Mouse (Mus musculus): ENCODE measurements around the gene Iglon5.

Gene Iglon5

DNA sequence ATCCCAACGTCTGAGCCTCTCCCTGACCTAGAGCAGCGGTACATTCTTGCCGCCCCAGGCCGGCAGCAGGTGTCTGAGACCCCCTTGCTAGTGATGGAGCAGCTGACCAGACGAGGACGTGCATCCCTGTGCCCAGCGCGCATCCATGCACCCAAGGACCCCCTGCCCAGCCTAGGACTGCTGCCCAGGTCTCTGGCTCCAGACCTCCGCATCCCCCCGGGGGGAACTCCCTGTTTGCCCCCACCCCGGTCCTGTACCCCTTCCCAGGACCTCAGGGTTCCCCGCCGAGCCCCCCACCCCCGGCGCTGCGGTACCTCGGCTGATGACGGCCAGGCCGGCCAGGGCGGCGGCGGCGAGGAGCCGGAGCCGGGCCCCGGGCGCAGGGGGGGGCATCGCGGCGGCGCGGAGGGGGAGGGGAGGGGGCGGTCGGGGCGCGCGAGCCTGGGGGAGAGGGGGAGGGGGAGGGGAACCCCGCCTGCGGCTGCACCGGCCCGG is at the start of gene Iglon5:
Gene Iglon5 (minus strand): TSS at position 445 of the 495 bp plus-strand sequence.
- DNase-seq (ENCODE audit: low spot score), result no peak

DNA sequence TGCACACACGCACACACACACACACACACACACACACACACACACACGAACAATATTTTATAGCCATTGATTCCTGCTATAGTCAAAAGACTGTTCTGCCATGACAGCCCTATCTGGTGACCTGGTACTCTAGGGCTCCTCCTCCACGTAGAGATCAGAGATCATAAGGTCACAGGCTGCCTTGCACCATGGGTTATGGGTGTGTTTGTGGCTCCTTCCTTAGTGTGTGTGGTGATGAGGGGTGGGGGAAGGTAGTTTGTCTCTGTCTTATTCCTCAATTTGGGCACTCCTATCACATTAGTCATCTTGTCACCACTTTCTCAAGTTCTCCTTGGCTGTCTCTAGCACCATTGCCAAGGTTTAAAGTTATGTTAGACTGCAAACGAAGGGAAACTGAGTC is 48.6 kb upstream of the Iglon5 start:
- no peak for DNase-seq (ENCODE audit: low spot score)

DNA sequence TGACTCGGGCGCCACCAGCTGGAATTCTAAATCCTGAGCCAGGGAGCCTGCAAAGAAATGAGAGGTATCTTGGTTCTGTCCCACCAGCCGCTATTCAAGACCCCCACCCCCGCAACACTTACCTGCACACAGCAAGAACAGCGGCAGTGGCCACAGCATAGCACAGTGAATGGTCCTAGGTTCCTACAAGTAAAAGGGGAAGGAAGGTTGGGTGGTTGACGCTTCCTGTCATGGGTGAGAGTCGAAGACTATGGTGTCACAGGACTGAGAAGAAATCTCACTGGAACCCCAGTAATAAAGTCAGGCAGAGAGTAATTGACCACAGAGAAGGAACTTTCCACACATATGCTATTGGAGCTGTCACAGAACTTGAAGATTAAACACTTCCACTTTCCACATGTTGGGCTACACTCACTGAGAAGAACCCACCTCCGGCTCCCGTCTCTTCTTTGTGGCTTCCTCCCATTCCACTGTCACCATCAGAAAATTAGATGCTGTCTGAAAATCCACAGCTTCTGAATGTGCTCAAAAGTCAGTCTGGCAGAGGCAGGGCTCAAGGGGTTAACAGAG is 43.1 kb upstream of the Iglon5 start:
- no peak for DNase-seq (ENCODE audit: low spot score)

DNA sequence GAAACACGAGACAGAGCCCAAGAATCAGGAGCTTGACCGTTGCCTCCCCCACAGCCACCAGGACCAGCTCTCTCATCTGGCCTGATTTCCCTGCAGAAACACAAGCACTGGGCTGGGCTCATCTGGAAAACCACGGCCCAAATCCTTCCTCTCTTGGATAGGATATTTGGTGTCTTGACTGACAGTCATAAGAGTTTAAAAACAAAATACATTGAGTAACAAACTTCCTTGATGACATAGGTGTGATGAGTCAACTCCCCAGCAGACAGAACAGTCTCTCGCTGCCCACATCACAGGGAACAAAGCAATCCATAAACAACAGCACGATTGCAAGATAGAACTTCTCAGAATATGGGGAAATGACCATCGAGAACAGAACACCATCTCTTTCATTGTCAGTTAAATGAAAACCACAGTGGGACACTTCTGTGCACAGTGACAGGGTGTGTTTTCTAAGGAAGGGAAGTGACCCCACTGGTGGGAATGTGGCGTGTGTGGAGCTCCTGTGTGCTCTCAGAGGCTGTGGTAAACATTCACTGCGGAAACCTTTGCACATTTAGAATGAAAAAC is 40.4 kb upstream of the Iglon5 start:
- no peak for DNase-seq (ENCODE audit: low spot score)

DNA sequence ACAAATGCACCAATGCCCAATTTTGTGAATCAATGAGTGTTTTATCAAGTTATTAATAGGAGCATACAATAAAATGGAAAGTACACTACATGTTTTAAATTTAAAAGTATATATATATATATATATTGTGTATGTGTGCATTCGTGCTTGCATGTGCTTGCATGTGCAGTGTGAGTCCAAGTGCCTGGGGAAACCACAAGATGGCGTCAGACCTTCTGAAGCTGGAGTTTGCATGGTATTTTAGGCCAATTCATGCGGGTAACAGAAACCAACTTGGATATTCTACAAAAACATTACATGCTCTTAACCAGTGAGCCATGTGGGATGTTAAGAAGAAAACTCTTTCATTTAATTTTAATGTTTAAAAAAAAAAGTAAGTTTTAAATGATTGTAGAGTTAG is 35.4 kb upstream of the Iglon5 start:
- no peak for DNase-seq (ENCODE audit: low spot score)

DNA sequence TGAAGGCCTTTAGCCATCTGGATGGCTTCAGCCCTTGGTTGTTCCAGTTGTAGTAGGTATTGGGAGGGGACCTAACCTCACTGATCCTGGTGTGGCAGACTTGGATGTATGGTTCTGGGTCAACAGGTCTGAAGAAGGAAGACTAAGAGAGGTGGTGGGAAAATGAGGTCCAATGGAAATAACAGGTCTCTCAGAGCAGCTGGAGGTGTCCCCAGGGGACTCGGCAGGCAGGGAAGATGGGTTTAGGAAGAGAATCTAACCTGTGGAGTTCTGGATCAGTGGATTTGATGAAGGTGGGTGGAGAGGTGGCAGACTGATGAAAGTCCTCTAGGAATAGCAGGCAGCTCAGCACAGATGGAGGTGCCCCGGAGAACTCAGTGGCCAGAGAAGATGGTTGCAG is 32.9 kb upstream of the Iglon5 start:
- no peak for DNase-seq (ENCODE audit: low spot score)

DNA sequence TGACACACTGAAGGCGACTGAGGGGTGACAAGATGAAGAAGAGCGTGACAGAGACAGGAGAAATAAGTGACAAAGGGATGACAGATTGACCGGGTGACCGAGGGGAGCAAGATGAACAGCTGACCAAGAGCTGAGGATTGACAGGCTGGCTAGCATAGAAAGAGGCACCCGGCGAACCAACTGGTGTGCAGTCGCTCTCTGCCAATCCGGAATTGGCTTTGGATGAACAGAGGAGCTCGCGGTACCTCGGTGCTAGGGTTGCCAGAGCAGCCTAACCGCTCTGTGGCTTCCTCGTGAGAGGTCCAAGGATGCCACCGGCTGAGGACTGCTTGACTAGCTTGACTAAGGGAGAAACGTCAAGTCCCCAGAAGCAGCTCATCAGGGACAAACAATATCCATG is 28.5 kb upstream of the Iglon5 start:
- DNase-seq (ENCODE audit: low spot score), result no peak

DNA sequence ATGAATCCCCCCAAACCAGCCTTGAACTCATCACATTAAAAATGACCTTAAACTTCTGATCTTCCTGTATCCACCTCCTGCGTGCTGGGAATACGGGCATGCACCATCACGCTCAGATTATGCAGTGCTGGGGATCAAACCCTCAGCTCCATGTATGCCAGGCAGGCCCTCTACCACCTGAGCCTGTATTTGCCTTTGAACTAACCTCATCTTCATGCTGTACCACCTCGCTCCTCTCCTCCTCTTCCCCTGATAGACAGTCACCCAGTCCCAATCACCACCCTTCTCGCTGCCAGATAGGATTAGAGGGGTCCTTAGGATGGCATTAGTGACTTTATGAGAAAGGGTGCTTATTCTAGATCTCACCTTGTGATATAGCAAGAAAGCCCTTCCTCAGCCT is 25.2 kb upstream of the Iglon5 start:
- DNase-seq (ENCODE audit: low spot score), result no peak

DNA sequence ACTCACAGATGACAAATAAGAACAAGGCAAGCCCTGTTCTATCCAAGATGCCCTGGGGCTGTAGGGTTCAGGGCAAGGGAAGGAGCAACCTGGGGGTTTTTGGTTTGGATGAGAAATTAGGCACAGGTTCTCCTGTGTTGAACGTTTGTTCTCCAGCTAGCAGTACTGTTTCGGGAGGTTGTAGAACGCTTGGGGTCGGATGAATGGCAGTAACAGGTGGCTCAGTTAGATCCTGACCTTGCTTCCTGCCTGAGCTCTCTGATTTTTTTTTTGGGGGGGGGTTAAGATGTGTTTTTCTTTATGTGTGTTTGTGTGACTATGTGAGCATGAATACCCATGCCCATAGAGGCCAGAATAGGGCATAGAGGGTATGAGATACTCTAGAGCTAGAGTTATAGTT is 22.6 kb upstream of the Iglon5 start:
- no peak for DNase-seq (ENCODE audit: low spot score)

DNA sequence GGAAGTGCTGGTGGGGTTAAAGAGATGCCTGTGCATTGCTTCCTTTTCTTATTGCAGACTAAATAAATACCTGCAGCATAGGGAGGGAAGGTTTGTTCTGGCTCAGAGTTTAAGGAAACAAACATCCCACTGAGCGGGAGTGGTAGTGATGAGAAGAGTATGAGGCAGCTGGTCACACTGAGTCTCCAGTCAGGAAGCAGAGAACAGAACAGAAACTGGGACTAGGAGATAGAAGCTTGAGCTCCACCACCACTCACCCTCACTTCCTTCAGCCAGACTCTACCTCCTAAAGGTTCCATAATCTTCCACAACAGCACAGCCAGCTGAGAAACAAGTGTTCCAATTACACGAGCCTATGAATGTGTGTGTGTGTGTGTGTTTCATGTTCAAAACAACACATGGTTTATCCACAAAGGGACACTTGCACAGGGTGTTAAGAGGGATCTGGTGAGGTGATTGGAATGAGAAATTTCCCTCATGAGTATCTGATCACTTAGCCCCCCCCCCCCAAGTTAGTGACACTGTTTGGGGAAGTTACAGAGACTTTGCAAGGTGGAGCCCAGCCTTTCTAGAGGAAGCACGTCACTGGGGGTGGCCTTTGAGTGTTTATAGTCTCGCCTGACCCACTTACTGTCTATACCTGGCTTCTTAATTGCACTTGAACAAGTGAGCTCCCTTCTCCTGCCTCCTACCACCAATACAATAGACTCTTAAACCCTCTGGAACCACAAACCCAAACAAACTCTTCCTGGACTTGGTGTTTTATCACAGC is 22.0 kb upstream of the Iglon5 start:
- DNase-seq (ENCODE audit: low spot score), result no peak

DNA sequence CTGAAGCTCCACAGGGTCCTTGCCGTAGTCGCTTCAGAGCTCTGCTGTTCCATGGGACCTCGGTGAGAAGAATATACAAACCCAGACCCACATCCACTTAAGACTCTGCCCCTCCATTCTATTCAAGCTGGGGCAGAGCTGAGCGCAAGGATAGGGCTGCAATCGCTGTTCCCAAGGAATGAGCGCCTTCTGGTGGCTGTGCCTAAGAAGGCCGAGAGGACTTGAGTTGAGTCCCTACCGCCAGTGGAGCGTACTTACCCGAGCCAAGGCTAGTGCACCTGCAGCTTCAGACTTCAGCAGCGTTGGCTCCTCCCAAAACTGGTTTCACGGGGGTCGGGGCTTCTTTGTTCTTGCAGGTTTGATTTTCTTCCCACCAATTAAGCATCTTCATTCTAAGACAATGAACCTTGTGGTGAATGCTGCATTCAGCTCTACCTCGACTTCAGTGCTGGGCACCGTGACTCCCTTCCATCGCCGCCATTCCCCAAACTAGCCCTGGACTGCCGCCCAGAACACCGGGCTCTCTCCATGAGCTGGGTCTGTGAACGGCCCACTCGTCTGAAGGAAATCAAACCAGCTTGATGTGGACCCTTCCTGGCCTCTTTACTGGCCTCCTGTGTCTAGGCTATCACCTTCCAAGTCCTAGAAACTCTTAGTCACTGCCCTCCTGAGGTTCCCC is 5.6 kb upstream of the Iglon5 start:
- no peak for DNase-seq (ENCODE audit: low spot score)

DNA sequence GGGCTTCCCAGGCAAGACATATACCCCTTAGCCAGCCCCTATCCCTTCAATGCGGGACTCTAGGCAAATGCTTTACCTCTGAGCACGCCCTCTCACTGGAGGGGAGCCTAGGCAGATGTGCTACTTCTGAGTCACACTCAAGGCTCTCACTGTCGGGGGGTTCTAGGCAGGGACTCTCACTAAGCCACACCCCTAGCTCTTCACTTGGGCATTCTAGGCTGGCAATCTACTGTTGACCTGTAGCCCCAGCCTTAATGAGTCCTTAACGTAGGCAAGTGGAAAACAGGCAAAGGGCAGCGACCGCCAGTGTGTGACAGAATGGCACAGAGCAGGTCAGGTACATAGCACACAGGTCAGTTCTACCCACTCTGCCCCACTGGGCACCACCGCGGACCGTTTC is 986 bp upstream of the Iglon5 start:
- DNase-seq (ENCODE audit: low spot score), result no peak

DNA sequence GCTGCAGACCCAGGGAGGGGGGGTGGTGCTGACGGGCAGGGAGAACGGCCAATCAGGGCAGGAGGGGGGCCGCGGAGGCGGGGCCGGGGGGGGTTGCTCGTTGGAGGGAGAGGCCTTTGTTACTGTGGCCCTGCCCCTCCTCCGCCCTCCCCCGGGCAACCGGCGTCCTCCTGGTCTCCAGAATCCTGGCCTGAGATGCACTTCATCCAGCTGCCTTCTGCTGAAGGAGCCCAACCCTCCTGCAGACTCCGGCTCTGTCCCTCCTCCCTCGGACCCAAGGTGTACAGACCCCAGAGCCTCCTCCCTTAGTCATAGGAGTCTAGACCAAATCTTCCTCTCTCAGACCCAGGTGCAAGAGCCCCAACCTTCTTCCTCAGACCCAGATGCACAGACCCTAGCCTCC is 308 bp upstream of the Iglon5 start:
- no peak for DNase-seq (ENCODE audit: low spot score)

DNA sequence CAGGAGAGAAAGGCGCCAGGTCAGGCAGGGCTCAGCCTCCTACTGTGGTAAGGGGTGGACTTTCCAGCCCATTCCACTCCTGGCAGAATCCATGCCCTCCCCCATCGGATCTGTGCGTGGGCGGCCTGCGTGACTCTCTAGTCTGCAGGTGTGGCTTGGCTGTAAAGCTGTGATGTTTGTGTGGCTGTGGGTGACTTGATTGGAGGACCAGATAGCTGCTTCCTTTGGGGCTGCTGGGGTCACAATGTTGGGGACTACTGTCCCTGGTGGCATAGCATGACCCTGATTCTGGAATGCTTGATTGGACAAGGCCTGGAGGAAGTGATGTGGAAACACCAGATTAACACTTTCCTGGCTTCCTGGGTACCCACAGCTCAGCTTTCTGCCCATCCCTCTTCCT is 1.2 kb downstream of the Iglon5 start:
- no peak for DNase-seq (ENCODE audit: low spot score)

DNA sequence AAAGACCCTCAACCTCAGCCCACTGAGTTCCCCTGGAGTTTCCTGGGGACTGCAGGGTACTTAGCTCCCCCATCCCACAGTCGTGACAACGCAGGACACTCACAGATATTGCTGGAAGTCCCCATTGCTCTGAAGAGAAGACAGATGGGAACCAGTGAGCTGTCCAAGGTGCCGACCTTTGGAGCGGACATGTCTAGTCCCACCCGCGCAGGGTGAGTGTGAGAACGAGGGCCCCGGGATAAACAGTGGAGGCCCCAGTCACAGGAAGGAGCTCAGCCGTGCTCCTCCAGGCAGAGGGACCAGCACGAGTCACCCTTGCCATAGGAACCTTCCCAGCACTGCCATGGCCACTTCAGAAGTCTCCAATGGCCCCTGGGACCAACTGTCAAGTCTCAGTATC is 6.6 kb downstream of the Iglon5 start:
- no peak for DNase-seq (ENCODE audit: low spot score)

DNA sequence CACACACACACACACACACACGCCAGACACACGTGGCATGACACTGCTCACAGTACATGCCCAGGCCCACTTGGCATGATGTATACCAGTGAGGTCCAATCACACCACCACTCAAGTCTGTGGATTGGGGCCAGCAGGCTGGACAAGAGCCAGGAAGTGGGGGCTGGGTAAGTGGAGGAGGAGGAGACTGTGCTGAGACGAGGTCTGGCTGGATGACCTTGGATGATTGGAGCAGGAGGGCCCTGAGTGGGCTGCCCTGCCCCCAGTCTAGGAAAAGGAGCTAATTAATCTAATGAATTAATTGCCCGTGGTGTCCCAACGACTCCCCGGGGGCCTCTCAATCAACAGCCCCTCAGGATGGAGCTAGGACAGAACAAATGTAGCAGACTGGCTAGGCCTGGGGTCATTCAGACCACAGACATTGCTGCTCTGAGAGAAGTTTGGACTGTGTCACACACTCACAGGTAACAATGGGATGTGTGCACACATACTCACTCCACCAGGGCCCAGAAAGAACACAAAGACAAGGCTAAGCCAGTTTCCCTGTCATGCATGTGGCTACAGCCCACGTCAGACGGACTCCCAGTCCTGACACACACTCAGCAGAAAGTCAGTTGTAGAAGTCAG is 7.7 kb downstream of the Iglon5 start:
- DNase-seq (ENCODE audit: low spot score), result no peak

DNA sequence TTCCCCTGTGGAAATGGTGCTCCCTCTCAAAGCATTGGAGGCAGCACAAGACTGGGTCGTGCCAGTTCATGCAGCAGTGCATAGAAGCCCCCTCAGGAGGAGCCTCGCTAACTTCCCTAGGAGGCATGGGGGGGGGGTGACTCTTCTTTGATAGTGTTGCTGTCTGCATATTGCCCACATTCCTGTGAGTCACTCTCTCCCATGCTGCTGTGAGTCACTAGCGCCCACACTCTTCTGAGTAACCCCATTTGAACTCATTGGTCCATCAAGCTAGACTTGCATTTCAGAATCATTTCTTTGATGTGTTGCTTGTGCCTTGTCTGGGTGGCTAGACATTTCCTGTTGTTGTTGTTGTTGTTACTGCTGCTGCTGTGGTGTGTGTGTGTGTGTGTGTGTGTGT is 8.7 kb downstream of the Iglon5 start:
- no peak for DNase-seq (ENCODE audit: low spot score)

DNA sequence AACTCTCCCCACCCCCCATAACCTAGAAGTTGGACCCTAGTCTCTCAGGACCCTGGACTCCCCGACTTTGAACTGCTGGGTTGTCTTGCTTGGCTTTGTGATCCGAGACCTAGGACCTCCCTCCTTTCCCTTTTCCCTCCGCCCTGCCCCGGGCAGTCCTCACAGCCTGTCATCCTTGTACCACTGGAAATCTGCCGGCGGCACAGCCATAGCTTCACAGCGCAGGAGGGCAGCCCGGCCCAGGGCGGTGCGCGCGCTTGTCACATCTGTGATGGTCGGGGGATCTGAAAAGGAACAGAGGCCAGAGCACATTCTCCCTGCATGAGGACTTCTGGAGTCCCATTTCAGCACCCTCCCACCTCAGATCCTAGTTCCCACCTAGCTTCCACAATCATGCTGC is 13.5 kb downstream of the Iglon5 start:
- no peak for DNase-seq (ENCODE audit: low spot score)

DNA sequence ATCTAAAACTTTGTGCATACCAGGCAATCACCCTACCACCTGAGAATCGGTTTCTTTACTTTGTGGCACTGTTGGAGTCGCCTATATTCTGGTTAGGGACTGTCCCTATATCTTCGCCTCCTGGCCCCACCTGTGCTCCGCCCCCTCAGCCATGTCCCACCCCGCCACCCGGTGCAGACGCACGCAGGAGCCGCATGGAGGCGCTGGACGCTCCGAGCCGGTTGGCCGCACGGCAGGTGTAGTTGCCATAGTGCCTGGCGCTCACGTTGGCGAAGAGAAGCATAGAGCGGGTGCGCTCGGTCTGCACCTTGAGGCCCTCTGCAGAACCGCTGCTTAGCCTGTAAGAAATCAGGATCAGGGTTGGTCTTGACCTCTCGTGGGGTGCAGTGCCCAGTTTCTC is 14.2 kb downstream of the Iglon5 start:
- DNase-seq (ENCODE audit: low spot score), result no peak

DNA sequence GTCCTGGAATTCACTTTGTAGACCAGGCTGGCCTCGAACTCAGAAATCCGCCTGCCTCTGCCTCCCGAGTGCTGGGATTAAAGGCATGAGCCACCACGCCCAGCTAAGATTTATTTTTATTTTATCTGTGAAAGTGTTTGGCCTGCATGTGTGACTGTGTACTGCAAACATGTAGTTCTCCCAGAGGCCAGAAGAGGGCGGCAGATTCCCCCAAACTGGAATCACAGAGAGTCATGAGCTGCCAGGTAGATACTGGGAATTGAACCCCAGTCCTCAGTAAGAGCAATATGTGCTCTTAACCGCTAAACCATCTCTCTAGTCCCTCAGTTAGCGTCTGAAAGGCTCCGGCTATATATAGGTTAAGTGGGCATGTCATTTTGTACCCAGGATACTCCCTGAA is 19.5 kb downstream of the Iglon5 start:
- peak; percentile 32 for DNase-seq (ENCODE audit: low spot score)

DNA sequence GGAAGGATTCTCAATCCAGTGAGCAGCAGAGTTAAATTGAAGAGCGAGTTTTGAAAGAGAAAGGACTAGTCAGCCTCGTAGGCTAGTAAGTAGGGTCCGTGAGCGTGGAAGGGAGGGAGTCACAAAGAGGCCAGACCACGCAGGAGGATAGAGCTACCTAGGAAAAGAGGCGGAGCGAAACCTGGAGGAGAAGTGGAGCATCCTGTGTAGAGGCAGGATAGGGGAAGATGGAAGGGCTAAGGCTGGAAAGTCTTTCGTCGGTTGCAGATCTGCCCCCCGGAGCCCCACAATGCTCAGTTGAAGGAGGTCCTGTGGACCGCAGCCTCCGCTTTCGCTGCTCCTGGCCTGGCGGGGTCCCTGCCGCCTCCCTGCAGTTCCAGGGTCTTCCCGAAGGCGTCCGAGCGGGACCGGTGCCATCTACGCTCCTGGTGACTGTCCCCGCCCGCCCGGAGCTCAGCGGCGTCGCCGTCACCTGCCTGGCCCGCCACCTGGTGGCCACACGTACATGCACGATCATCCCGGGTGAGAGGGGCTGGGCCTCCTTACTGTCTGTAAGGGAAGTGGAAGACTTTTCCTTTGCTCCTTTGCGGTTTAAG is 23.7 kb downstream of the Iglon5 start:
- peak; percentile 66 for DNase-seq (ENCODE audit: low spot score)
